Mouse (Mus musculus) CD4-positive naive resting alpha-beta T cell, adult 76 days (primary cell): ENCODE results near the gene Myl6b. TPM values are rescaled to one million over a fixed set of nuclear protein-coding genes. Genes with fewer than 3 reads are reported as not detected.

ENCODE experiments used
- total RNA-seq: library from RNA; stranded (reverse); gene quantifications from one replicate; pipeline ENCODE4 v1.2.4, GENCODE M21; 2023

Gene Myl6b
- not detected for total RNA-seq

DNA sequence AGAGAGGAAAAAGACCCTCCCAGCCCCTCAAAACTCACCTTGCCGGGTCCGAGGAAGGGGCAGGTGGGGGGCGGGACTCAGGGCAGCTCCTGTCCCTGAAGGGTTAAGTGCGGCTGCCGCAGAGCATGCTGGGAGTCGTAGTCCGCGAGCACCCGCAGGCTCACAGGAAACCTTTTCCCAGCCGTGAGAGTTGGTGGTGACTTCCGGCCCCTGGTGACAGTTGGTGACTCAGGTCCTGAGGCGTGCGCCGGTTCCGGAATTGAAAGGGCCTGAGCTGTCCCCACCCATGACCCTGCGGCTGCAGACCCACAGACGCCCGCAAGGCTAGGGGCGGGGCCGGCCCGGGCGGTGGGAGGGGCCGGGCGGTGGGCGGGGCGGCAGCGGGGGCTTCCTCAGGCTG lies at the start of gene Myl6b:
Gene Myl6b, minus strand, starts transcription at position 96 of the 400 bp plus-strand sequence.

DNA sequence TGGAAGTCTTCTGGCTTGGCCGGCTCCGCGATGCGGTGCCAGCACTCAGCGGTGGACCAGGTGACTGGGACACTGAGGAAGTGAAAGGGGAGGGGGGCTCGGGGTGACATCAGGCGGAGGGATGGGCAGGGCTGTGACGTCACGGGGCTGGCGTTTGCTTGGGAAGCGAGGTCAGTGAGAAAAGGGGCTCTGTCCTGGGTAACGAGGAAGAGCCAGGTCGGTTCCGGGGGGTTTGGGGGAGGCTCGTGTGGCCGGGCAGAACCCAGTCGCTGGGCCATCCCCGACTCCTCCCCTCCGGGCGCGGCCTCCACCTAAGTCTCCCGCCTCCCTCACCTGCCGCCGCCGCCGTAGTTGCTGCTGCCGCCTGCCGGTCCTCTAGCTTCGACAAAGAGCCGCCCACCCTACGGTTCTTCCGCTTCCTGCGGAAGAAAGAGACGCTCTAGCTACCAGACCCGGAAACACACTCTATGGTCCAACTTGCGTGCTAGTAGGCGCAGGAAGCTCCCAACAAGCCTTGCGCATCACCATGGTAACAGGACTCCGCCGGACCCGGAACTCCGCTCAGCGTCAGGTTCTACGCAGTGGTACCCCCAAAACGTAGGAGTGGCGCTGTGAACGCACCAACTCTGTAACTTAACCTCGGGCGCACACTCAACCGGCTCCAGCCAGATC lies 49.0 kb upstream of the Myl6b start, which contains the start of gene Zc3h10:
Gene Zc3h10, minus strand, starts transcription at position 414 of the 672 bp plus-strand sequence.

GRCm38 (mm10) chr10:128525671-128526308 lies 27.3 kb upstream of the Myl6b start, which contains the start of gene Esyt1:
Esyt1 (minus strand) TSS chr10:128525871.

DNA sequence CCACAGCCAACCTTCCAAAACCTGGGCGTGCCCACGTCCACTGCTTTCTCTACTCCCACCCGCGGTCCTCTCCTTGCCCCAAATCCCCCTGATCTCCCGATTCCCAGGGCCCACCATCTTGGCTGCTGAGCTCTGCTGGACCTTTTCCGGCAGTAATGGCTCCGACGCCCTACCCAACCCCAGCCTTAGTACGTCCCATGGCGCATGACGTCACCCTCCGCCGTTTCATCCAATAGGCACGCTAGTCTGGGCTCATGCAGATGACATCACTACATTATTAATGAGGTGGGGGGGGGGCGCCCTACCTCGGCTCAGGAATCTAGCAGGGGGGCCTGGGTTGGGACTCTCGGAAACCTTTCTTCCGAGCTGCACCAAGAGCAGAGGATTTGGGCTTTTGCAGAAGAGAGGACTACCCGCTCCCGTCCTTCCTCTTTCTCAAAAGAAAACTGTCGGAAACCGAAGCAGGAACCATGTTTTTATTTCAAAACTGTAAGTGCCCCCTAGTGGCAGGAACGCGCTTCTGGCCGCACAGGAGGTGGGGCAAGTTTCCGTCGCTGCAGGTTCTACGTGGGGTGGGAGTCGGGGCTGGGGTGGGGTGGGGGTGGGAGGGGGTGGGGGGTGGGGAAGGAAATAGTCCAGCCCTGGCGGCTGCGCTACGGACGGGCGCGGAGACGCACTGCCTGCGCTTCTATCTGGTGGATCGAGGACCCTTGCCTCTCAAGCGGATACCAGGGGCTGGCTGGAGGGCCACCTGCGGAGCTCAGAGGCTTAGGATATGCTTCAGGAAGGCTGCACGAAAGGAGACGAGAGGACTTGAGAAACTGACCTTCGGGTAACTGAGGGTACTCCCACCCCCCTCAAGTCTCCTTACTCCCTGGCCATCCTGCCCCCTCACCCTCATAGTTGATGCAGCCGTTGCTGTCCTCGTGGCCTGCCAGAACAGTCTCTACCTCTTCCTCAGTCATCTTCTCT lies 4.5 kb downstream of the Myl6b start, which contains the start of gene Myl6:
Gene Myl6, minus strand, starts transcription at position 451 of the 972 bp plus-strand sequence.

DNA sequence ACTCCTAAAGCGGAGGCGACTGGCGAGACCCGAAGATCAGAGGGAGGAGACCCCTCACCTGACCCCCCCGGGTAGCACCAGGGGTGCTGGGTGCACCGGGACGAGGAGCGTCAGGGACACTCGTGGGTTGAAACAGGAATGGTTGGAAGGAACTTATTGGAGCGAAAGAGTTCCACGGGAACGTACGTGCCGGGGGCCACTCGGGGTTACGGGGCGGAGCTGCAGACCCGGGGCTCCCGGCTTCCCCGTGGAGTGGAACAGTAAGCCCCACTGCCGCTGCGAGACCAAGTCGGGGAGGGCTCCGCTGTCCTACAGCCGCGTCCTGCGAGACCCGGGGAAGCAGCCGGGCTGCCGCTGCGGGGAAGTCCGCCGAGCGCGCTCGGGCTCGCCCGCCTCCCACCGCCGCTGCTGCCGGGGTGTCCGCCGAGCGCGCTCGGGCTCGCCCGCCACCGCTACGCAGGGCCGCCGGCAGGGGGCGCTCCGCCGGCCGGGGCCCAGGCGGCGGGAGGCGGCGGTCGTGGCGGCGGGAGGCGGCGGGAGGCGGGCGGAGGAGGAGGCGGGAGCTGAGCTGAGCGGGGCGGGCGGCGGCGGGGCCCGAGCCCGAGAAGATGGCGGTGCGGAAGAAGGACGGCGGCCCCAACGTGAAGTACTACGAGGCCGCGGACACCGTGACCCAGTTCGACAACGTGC lies 39.6 kb downstream of the Myl6b start, which contains the start of gene Smarcc2:
Gene Smarcc2, plus strand, starts transcription at position 530 of the 690 bp plus-strand sequence.

Other genes starting within 250 kb of the Myl6b start
- gene Apon, start 244.6 kb downstream of the Myl6b start, total RNA-seq: 0.56 TPM
- gene Apof, start 230.0 kb downstream of the Myl6b start, total RNA-seq: not detected
- 60.8 TPM for gene Stat2, start 228.1 kb downstream of the Myl6b start, total RNA-seq
- gene Il23a, start 199.9 kb downstream of the Myl6b start, total RNA-seq: not detected
- gene Pan2, start 195.3 kb downstream of the Myl6b start, total RNA-seq: 43.5 TPM
- gene Cnpy2, start 176.2 kb downstream of the Myl6b start, total RNA-seq: 26.1 TPM
- gene Cs, start 161.0 kb downstream of the Myl6b start, total RNA-seq: 81.9 TPM
- 27.4 TPM for gene Coq10a, start 129.7 kb downstream of the Myl6b start, total RNA-seq
- gene Ankrd52, start 121.6 kb downstream of the Myl6b start, total RNA-seq: 49.6 TPM
- not detected for gene Slc39a5, start 97.5 kb downstream of the Myl6b start, total RNA-seq
- 42.4 TPM for gene Nabp2, start 87.2 kb downstream of the Myl6b start, total RNA-seq
- 26.1 TPM for gene Rnf41, start 87.0 kb downstream of the Myl6b start, total RNA-seq
- gene Smarcc2, start 39.4 kb downstream of the Myl6b start, total RNA-seq: 112 TPM
- 818 TPM for gene Myl6, start 4.5 kb downstream of the Myl6b start, total RNA-seq
- 244 TPM for gene Esyt1, start 27.2 kb upstream of the Myl6b start, total RNA-seq
- gene Zc3h10, start 49.1 kb upstream of the Myl6b start, total RNA-seq: 26.7 TPM
- 3,926 TPM for gene Rpl41, start 50.6 kb upstream of the Myl6b start, total RNA-seq
- gene Pa2g4, start 67.3 kb upstream of the Myl6b start, total RNA-seq: 55.6 TPM
- 1.3 TPM for gene Erbb3, start 91.0 kb upstream of the Myl6b start, total RNA-seq
- gene Rps26, start 128.1 kb upstream of the Myl6b start, total RNA-seq: 1,431 TPM
- 9.6 TPM for gene Ikzf4, start 147.3 kb upstream of the Myl6b start, total RNA-seq
- gene Suox, start 175.4 kb upstream of the Myl6b start, total RNA-seq: 10.1 TPM
- 32.6 TPM for gene Rab5b, start 197.6 kb upstream of the Myl6b start, total RNA-seq
- not detected for gene Pmel, start 205.5 kb upstream of the Myl6b start, total RNA-seq
- 32.6 TPM for gene Cdk2, start 206.3 kb upstream of the Myl6b start, total RNA-seq
- gene Dgka, start 246.2 kb upstream of the Myl6b start, total RNA-seq: 837 TPM
- 82.4 TPM for gene Pym1, start 249.2 kb upstream of the Myl6b start, total RNA-seq